Mouse (Mus musculus): Measurements from ENCODE around the gene Tnfsf10. TPM values are rescaled to one million over a fixed set of nuclear protein-coding genes. Genes with fewer than 3 reads are reported as not detected.

Tnfsf10 gene
- total RNA-seq, 2 experiments from 2014 or later: 1.0 to 1.4 TPM

GRCm38 (mm10) chr3:27371725-27372650, 55.2 kb downstream of the Tnfsf10 start:
- DNase-seq: peak in 1 of 2 experiments; percentile 32

- no peak for DNase-seq
These were observed 57.6 kb downstream of the Tnfsf10 start for GRCm38 (mm10) chr3:27374396-27374795.

GRCm38 (mm10) chr3:27377935-27378334, 61.1 kb downstream of the Tnfsf10 start:
- DNase-seq: no peak

- DNase-seq: no peak
These were observed 68.0 kb downstream of the Tnfsf10 start for GRCm38 (mm10) chr3:27384836-27385235.

GRCm38 (mm10) chr3:27389923-27390322, 73.1 kb downstream of the Tnfsf10 start:
- no peak for DNase-seq

Other genes with a start within 250 kb of the Tnfsf10 start
- gene Ect2, start 163.2 kb upstream of the Tnfsf10 start, total RNA-seq (2021): 1 to 10 TPM in 1 of 2 experiments, under 1 TPM in 1; 0.85 to 1.5 TPM
- 100 to 1,000 TPM; 105 to 113 TPM for gene Nceh1, start 134.1 kb upstream of the Tnfsf10 start, total RNA-seq (2021)
- gene Ghsr, start 54.3 kb downstream of the Tnfsf10 start, total RNA-seq (2021): 1 to 10 TPM; 1.1 to 1.3 TPM